Mouse (Mus musculus) induced T-regulatory cell, adult 2 months (primary cell): Measurements from ENCODE around the gene Sntb2.
"Not testable (repeated sequence)": the region's sequence is repeated elsewhere in the genome, so short reads cannot be mapped to it uniquely, and the experiment has no call there.

Source experiments
- DNase-seq: peaks from one replicate; pipeline ENCODE4 v3.0.0-alpha.2; 2012; ENCODE audit warnings: low read depth

The Sntb2 gene

DNA sequence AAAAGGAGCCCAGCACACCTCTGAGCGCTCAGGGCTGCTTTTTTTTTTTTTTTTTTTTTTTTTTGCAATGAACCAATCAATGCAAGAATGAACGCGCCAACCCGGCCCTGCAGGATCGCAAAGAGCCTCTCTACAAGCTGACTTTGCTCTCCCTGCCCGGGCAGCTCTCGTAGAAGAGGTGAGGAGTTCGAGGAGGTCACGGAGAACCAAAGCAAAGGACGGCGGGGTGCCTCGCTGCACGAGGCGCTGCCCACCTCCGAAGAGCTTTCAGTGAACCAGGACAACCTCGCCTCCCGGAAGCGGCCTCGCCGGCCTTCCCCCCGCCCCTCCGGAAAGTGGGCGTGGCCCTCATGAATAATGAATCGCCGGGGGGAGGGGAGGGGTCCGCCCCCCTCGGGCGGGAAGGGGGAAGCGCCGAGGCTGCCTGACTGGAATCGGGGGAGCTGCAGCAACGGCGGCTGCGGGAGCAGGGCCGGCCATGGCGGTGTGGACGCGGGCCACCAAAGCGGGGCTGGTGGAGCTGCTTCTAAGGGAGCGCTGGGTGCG lies at the start of gene Sntb2:
TSS of gene Sntb2 (plus strand) at position 427 of the 546 bp plus-strand sequence.
- DNase-seq: peak; percentile 97

GRCm38 (mm10) chr8:106887336-106888189 lies 48.0 kb upstream of the Sntb2 start:
- DNase-seq: peak; percentile 94

DNA sequence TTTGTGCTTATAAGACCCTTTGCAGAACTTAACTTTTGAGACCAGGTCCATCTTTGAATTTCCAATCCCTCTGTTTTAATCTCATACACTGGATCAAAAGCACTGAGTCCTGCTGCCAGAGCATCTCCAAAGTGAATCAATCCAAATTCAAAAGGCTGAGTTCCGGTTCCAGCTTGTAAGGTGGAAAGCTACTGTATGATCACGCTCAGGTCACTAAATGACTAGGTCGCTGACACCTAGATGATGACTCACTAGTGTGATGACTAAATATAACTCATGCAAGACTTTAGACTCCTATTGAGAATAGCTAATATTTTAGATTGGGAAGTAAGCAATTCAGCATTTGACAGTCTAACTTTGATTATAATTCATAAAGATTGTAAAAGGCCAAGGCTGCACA lies 46.7 kb upstream of the Sntb2 start:
- peak; percentile 61 for DNase-seq

- DNase-seq: peak; percentile 67
Observed at GRCm38 (mm10) chr8:106892210-106892805, 43.2 kb upstream of the Sntb2 start.

DNA sequence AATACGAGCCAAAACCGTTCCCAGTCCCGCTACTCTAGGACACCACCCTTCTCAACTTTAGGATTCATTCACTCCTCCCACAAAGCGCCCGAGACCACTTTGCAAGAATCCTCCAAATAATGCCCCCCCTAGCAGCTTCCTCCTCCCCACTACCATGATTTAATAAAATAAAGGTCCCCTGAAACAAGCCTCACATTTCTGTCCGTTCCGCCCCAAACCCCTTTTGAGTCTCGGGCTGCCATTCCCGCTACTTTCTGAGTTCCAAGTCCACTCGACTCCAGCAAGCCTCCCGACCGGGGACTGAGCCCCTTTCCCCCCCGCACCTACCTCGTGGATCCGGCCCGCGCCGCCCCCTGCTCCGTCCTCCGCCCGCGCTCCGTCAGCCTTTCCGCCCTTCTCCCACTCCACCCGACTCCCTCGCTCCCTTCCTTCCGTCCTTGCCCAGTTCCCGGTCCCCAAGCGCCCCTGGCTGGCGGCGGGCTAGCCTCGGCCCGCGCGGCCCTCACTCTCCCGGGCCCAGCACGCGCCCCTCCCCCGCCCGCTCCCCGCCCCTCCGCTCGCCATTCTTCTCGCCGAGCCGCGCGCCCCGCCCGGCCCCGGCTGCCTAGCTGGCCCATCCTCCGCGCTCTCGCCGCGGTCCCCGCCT lies 42.6 kb upstream of the Sntb2 start:
- no peak for DNase-seq

DNA sequence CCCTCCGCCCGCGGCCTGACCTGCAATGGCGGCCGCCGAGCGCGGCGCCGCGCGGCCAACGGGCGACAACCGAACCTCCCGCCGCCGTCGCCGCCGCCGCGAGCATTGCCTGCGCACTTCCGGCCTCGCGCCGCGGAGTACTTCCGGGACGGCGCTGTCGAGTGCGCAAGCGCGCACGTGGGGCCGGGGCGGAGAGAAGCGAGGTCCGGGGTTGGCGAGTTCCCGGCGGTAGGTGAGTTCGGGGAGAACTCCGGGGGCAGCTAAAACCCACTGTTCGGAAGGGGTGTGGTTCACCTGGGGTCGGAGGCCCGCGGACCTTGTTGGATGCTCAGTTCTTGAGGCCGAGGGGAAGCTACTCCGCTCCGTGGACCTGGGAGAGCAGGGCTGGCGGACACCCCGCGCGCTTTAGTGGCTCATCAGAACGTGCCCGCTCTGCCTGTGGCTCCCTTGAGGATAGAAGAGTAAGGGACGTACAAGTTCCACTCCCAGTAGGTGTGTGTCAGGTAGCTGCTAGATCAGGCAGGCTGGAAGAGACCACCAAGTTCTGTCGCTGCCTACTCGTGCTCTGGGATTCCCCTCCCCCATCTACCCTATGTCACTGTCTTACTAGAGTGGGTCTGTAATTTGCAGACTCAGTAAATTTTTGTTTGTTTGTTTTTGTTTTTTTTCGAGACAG lies 41.9 kb upstream of the Sntb2 start, which contains the start of gene Utp4:
TSS of gene Utp4 (plus strand) at position 156 of the 676 bp plus-strand sequence.
- DNase-seq: peak; percentile 94

DNA sequence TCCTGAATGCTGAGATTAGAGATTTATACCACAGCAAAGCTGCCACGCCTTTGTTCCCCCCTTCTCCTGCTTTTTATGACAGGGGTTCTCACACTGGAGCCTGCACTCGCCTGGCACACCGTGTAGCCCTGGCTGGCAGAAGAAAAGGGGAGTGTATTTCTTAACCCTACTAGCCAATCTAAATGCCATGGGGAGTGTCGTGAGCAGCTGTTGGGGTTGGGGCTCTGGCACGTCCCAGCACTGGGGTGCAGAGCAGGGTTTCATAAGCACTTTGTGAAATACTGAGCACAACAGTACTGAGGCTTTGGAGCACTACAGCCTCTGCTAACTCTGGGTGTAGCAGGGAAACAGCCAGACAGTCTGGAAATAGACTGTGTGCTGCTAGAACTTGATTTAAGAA lies 36.1 kb upstream of the Sntb2 start:
- DNase-seq: no peak

- DNase-seq: peak; percentile 75
Observed at GRCm38 (mm10) chr8:106905727-106906480, 29.6 kb upstream of the Sntb2 start.

DNA sequence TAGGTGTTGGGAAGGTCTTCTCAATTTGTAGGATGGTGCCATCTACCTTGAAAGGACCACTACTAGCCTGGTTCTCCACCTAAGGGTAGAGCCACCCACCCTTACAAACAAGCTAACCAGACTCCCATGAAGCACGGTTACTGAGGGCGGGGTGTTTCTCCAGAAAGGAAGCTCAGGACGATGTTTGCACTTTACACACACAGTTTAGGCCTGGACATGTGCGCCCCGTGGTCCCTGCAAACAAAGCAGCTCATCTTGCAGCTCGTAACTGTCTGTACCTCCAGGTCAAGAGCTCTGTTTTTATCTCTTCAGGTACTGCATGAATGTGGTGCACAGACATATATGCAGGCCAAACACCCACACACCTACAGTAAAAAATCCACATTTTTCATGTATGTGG lies 28.9 kb upstream of the Sntb2 start:
- DNase-seq: no peak

- no peak for DNase-seq
Observed at GRCm38 (mm10) chr8:106907450-106907849, 28.1 kb upstream of the Sntb2 start.

DNA sequence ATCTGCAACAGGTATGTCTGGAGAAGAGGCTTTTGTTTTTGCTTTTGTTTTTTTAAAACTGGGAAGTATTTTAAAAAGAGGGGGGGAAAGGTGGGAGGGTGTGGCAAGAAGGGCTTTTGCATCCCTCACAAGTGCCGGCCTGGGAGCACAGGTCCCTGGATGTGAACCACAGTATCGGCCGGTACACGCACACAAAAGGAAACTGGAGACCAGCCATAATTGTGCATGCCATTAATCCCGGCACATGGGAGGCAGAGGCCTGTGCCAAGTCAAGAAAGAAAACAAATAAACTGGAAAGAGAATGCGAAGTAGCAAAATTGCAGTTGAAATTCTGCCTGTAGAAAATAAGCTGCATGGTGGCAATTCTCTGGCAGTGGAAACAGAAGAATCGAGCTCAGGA lies 27.3 kb upstream of the Sntb2 start:
- no peak for DNase-seq

- no peak for DNase-seq
Observed at GRCm38 (mm10) chr8:106913631-106914030, 21.9 kb upstream of the Sntb2 start.

GRCm38 (mm10) chr8:106919721-106920394 lies 15.7 kb upstream of the Sntb2 start:
- no peak for DNase-seq

DNA sequence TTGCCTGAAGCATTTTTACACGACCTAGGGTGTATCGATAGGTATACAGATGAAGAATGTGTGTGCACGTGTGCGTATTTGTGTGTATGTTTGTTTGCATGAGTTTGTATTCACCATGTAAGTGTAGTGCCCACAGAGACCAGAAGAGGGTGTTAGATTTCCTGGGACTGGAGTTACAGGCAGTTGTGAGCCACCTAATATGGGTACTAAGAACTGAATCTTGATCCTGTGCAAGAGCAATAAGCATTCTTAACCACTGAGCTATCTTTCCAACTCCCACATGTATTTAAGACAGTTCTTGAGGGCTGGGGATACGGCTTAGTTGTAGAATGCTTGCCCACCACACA lies 15.2 kb upstream of the Sntb2 start:
- DNase-seq: no peak

- no peak for DNase-seq
Observed at GRCm38 (mm10) chr8:106924057-106924456, 11.5 kb upstream of the Sntb2 start.

DNA sequence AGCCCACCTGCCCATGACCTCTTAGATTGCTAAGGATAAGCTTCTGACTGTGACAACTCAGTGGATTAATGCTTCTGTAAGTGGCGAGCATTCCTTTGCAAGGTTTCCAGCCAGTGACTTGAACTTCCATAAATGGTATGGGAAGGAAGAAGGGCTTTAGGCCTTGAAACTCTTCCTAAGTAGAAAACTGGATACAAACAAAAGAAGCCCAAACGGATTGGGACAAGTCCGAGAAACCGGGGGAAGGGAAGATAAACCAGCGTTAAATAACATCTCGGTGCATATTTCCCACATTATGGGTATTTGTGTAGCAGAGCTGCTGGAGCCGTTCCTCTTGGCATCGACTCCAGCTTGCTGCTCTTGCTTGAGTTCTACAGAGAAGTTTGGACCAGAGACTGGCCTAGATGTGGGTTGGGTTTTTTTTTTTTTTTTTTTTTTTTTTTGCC lies 10.6 kb upstream of the Sntb2 start:
- DNase-seq: no peak

GRCm38 (mm10) chr8:106925446-106925845 lies 10.1 kb upstream of the Sntb2 start:
- no peak for DNase-seq

GRCm38 (mm10) chr8:106927247-106927646 lies 8.3 kb upstream of the Sntb2 start:
- peak; percentile 75 for DNase-seq

- DNase-seq: not testable (repeated sequence)
Observed at GRCm38 (mm10) chr8:106928182-106928581, 7.4 kb upstream of the Sntb2 start.

GRCm38 (mm10) chr8:106929155-106929913 lies 6.2 kb upstream of the Sntb2 start:
- no peak for DNase-seq
